Mouse (Mus musculus): ENCODE data around the gene Xrcc1.

DNA sequence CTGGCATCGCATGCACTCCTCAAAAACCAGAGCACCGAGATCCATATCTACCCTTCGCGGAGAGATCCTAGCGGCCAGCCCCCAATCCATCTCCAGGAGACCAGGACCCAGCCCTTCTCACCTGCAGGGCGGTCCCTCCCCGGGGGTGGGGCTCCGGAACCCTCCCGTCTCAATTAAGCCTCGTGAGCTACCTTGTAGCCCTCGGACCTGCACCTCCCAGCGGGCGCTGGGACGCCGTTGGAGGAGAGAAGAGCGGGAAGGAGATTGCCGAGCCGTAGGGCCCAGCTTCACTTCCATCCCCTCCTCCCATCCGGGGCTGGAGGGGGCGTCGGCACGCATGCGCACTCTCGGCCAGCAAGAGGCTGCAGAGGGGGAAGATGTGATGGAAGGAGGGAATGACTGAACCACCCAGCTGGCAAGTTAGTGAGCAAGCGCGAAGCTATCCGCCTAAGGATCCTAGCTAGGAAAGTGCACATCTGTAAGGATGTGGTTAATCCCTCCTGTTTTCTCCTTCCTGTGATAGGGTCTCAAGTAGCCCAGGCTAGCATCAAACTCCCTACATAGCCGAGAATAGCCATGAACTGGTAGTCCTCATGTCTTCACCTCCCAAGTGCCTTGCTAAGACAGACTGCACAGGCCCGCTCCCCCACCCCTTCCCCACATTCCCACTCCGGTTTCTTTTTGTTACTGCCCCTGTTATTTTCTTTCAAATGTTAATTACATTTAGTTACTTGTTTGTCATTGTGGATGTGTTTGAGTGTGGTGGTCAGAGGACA, 41.4 kb downstream of the Xrcc1 start, which contains the start of the genes Ethe1 and Zfp575:
- no peak for TF ChIP-seq CTCF (IDR thresholded peaks at IDR 0.05; ENCODE audit: low read depth, low read length)
- no peak for TF ChIP-seq POLR2A (IDR thresholded peaks at IDR 0.05; ENCODE audit: extremely low read depth, insufficient read depth, low read length)
